Mouse (Mus musculus) heart, postnatal 14 days (tissue): ENCODE measurements around the gene Srd5a1. TPM values are rescaled to one million over a fixed set of nuclear protein-coding genes. Genes with fewer than 3 reads are reported as not detected.

ENCODE experiments used
- DNase-seq, 2 experiments: peaks; one replicate each; pipeline ENCODE4 v3.0.0; 2021 to 2022
- intact Hi-C: fragments of 180-260 bp; cut with DNase I; formaldehyde crosslinking; loops from one replicate; pipeline ENCODE4 v1.15.1; 2025
- total RNA-seq, 2 experiments: library from RNA; stranded (reverse); gene quantifications; 2 replicates each; pipeline ENCODE4 v1.2.3; 2021

The Srd5a1 gene
- total RNA-seq, 2 experiments from 2014 or later, result 1.6 to 1.7 TPM

- intact Hi-C loops, result no loop called here
- no peak for DNase-seq
These were observed 63.6 kb downstream of the Srd5a1 start for GRCm38 (mm10) chr13:69547488-69548180.

- DNase-seq, result peak in 1 of 2 experiments; percentile 55
- intact Hi-C loops, result loop anchor here (2.0 kb wide), 1 partner anchor 36 kb away; no protein-coding TSS in a partner anchor
These were observed 66.2 kb downstream of the Srd5a1 start for GRCm38 (mm10) chr13:69545019-69545418.

GRCm38 (mm10) chr13:69543595-69543994 is 67.6 kb downstream of the Srd5a1 start:
- no peak for DNase-seq
- intact Hi-C loops, result no loop called here

- intact Hi-C loops, result no loop called here
- peak; percentile 56 to 65 for DNase-seq
These were observed 68.5 kb downstream of the Srd5a1 start for GRCm38 (mm10) chr13:69542571-69543352.

GRCm38 (mm10) chr13:69541776-69542175 is 69.5 kb downstream of the Srd5a1 start:
- intact Hi-C loops, result no loop called here
- DNase-seq, result peak in 1 of 2 experiments; percentile 42

GRCm38 (mm10) chr13:69541209-69541608 is 70.0 kb downstream of the Srd5a1 start:
- no peak for DNase-seq
- intact Hi-C loops, result no loop called here

GRCm38 (mm10) chr13:69538327-69538726 is 72.9 kb downstream of the Srd5a1 start:
- DNase-seq, result peak in 1 of 2 experiments; percentile 45
- intact Hi-C loops, result no loop called here

- DNase-seq, result no peak
- intact Hi-C loops, result no loop called here
These were observed 73.9 kb downstream of the Srd5a1 start for GRCm38 (mm10) chr13:69537366-69537765.

GRCm38 (mm10) chr13:69536021-69536420 is 75.2 kb downstream of the Srd5a1 start:
- DNase-seq, result no peak
- intact Hi-C loops, result no loop called here

- intact Hi-C loops, result loop anchor here (5.0 kb wide), 1 partner anchor 77 kb away; the partner anchor contains the start of gene Srd5a1
- DNase-seq, result peak; percentile 99 to 100
These were observed 76.3 kb downstream of the Srd5a1 start for GRCm38 (mm10) chr13:69534654-69535551.

GRCm38 (mm10) chr13:69534334-69534653 is 76.9 kb downstream of the Srd5a1 start, which contains the start of gene Tent4a:
Gene Tent4a (minus strand): TSS chr13:69534617.
- intact Hi-C loops, result loop anchor here (5.0 kb wide), 1 partner anchor 78 kb away; the partner anchor contains the start of gene Srd5a1

GRCm38 (mm10) chr13:69533405-69534333 is 77.6 kb downstream of the Srd5a1 start, which contains the start of gene Nsun2:
Gene Nsun2 (plus strand): TSS chr13:69533746.
- intact Hi-C loops, result loop anchor here (5.0 kb wide), 1 partner anchor 79 kb away; the partner anchor contains the start of gene Srd5a1
- peak; percentile 71 to 74 for DNase-seq

More at GRCm38 (mm10) chr13:69534334-69534653, 76.9 kb downstream of the Srd5a1 start, which contains the start of gene Tent4a:
- DNase-seq, result no peak

GRCm38 (mm10) chr13:69532893-69533404 is 78.3 kb downstream of the Srd5a1 start:
- no peak for DNase-seq
- intact Hi-C loops, result loop anchor here (5.0 kb wide), 1 partner anchor 79 kb away; the partner anchor contains the start of gene Srd5a1

- intact Hi-C loops, result loop anchor here (5.0 kb wide), 1 partner anchor 80 kb away; the partner anchor contains the start of gene Srd5a1
- DNase-seq, result no peak
These were observed 78.9 kb downstream of the Srd5a1 start for GRCm38 (mm10) chr13:69532101-69532892.

- intact Hi-C loops, result loop anchor here (5.0 kb wide), 1 partner anchor 81 kb away; the partner anchor contains the start of gene Srd5a1
- DNase-seq, result no peak
These were observed 79.8 kb downstream of the Srd5a1 start for GRCm38 (mm10) chr13:69531431-69531830.

GRCm38 (mm10) chr13:69530951-69531350 is 80.3 kb downstream of the Srd5a1 start:
- intact Hi-C loops, result loop anchor here (5.0 kb wide), 1 partner anchor 81 kb away; the partner anchor contains the start of gene Srd5a1
- DNase-seq, result no peak

- intact Hi-C loops, result loop anchor here (5.0 kb wide), 1 partner anchor 82 kb away; the partner anchor contains the start of gene Srd5a1
- DNase-seq, result no peak
These were observed 81.1 kb downstream of the Srd5a1 start for GRCm38 (mm10) chr13:69530156-69530555.

- intact Hi-C loops, result no loop called here
- no peak for DNase-seq
These were observed 82.7 kb downstream of the Srd5a1 start for GRCm38 (mm10) chr13:69528531-69528930.
